Mouse (Mus musculus): Measurements from ENCODE around the gene Fdxr. TPM values are rescaled to one million over a fixed set of nuclear protein-coding genes. Genes with fewer than 3 reads are reported as not detected.
A peak's percentile ranks its signal among the peaks of the same experiment; 100 is the strongest.

Fdxr gene
- polyA plus RNA-seq, 1 experiment = 12.2 TPM

- Histone ChIP-seq H3K4me3 (ENCODE audit: low read depth, low read length) (peak within 1 kb of the TSS; percentile 65), H3K27me3 (ENCODE audit: control insufficient read depth, insufficient read depth, low read length) (no peaks in the 10 kb centered on the region), H3K36me3 (ENCODE audit: control insufficient read depth, insufficient read depth, low read length) (no peaks in the 10 kb centered on the region), H3K4me1 (ENCODE audit: control insufficient read depth, insufficient read depth, insufficient read length, low read length) (peaks cover 12% of the 10 kb centered on the region), H3K27ac (ENCODE audit: insufficient read depth, low read depth, low read length) (no peak within 1 kb of the TSS)
- TF ChIP-seq POLR2A (IDR thresholded peaks at IDR 0.05; ENCODE audit: low read depth, low read length) (no peak), CTCF (IDR thresholded peaks at IDR 0.05; ENCODE audit: extremely low read depth, insufficient read length, insufficient replicate concordance, low read depth, low read length) (no peak; the same call in 1 of the 2 replicates)
- WGBS = 2% methylated on average over 43 of the region's 44 CpGs
These were observed 20.5 kb upstream of the Fdxr start, which contains the start of gene Fads6 for GRCm38 (mm10) chr11:115297214-115297826. Gene Fads6, minus strand, starts transcription at chr11:115297663.

GRCm38 (mm10) chr11:115296471-115297210 lies 19.8 kb upstream of the Fdxr start:
- 33% methylated on average over 21 of the region's 21 CpGs for WGBS
- no peak overlapping the region for H3K27ac ChIP-seq (ENCODE audit: insufficient read depth, low read depth, low read length)
- TF ChIP-seq CTCF (IDR thresholded peaks at IDR 0.05; ENCODE audit: extremely low read depth, insufficient read length, insufficient replicate concordance, low read depth, low read length) = no peak
- TF ChIP-seq POLR2A (IDR thresholded peaks at IDR 0.05; ENCODE audit: low read depth, low read length) = no peak
- no peaks in the 10 kb centered on the region for H3K27me3 ChIP-seq (ENCODE audit: control insufficient read depth, insufficient read depth, low read length)
- peaks cover 14% of the 10 kb centered on the region for H3K4me1 ChIP-seq (ENCODE audit: control insufficient read depth, insufficient read depth, insufficient read length, low read length)
- no peaks in the 10 kb centered on the region for H3K36me3 ChIP-seq (ENCODE audit: control insufficient read depth, insufficient read depth, low read length)
- H3K4me3 ChIP-seq (ENCODE audit: low read depth, low read length) = peak overlapping the region; percentile 65

GRCm38 (mm10) chr11:115295939-115296338 lies 19.1 kb upstream of the Fdxr start:
- WGBS = 87% methylated on average over 11 of the region's 11 CpGs
- Histone ChIP-seq H3K27me3 (ENCODE audit: control insufficient read depth, insufficient read depth, low read length) (no peaks in the 10 kb centered on the region), H3K4me1 (ENCODE audit: control insufficient read depth, insufficient read depth, insufficient read length, low read length) (peaks cover 14% of the 10 kb centered on the region), H3K36me3 (ENCODE audit: control insufficient read depth, insufficient read depth, low read length) (no peaks in the 10 kb centered on the region), H3K27ac (ENCODE audit: insufficient read depth, low read depth, low read length) (no peak overlapping the region), H3K4me3 (ENCODE audit: low read depth, low read length) (no peak overlapping the region)
- TF ChIP-seq CTCF (IDR thresholded peaks at IDR 0.05; ENCODE audit: extremely low read depth, insufficient read length, insufficient replicate concordance, low read depth, low read length) (no peak), POLR2A (IDR thresholded peaks at IDR 0.05; ENCODE audit: low read depth, low read length) (no peak)

GRCm38 (mm10) chr11:115292631-115293375 lies 16.0 kb upstream of the Fdxr start:
- no peak for TF ChIP-seq POLR2A (IDR thresholded peaks at IDR 0.05; ENCODE audit: low read depth, low read length)
- TF ChIP-seq CTCF (IDR thresholded peaks at IDR 0.05; ENCODE audit: extremely low read depth, insufficient read length, insufficient replicate concordance, low read depth, low read length) = no peak
- Histone ChIP-seq H3K36me3 (ENCODE audit: control insufficient read depth, insufficient read depth, low read length) (no peaks in the 10 kb centered on the region), H3K27ac (ENCODE audit: insufficient read depth, low read depth, low read length) (no peak overlapping the region), H3K4me3 (ENCODE audit: low read depth, low read length) (no peak overlapping the region), H3K27me3 (ENCODE audit: control insufficient read depth, insufficient read depth, low read length) (no peaks in the 10 kb centered on the region), H3K4me1 (ENCODE audit: control insufficient read depth, insufficient read depth, insufficient read length, low read length) (peaks cover 14% of the 10 kb centered on the region)
- 42% methylated on average over 14 of the region's 14 CpGs for WGBS

GRCm38 (mm10) chr11:115291503-115291902 lies 14.7 kb upstream of the Fdxr start:
- Histone ChIP-seq H3K36me3 (ENCODE audit: control insufficient read depth, insufficient read depth, low read length) (no peaks in the 10 kb centered on the region), H3K4me1 (ENCODE audit: control insufficient read depth, insufficient read depth, insufficient read length, low read length) (peaks cover 8% of the 10 kb centered on the region; the same call in 1 of the 2 replicates), H3K4me3 (ENCODE audit: low read depth, low read length) (no peak overlapping the region), H3K27me3 (ENCODE audit: control insufficient read depth, insufficient read depth, low read length) (no peaks in the 10 kb centered on the region), H3K27ac (ENCODE audit: insufficient read depth, low read depth, low read length) (no peak overlapping the region)
- 87% methylated on average over 10 of the region's 10 CpGs for WGBS
- TF ChIP-seq POLR2A (IDR thresholded peaks at IDR 0.05; ENCODE audit: low read depth, low read length) = no peak

GRCm38 (mm10) chr11:115290919-115291318 lies 14.1 kb upstream of the Fdxr start:
- Histone ChIP-seq H3K27me3 (ENCODE audit: control insufficient read depth, insufficient read depth, low read length) (no peaks in the 10 kb centered on the region), H3K4me1 (ENCODE audit: control insufficient read depth, insufficient read depth, insufficient read length, low read length) (peaks cover 8% of the 10 kb centered on the region; the same call in 1 of the 2 replicates), H3K36me3 (ENCODE audit: control insufficient read depth, insufficient read depth, low read length) (no peaks in the 10 kb centered on the region), H3K4me3 (ENCODE audit: low read depth, low read length) (no peak overlapping the region), H3K27ac (ENCODE audit: insufficient read depth, low read depth, low read length) (no peak overlapping the region)
- no peak for TF ChIP-seq POLR2A (IDR thresholded peaks at IDR 0.05; ENCODE audit: low read depth, low read length)
- no peak for TF ChIP-seq CTCF (IDR thresholded peaks at IDR 0.05; ENCODE audit: extremely low read depth, insufficient read length, insufficient replicate concordance, low read depth, low read length)
- 40% methylated on average over 6 of the region's 6 CpGs for WGBS

- H3K4me1 ChIP-seq (ENCODE audit: control insufficient read depth, insufficient read depth, insufficient read length, low read length) = peaks cover 11% of the 10 kb centered on the region; the same call in 1 of the 2 replicates
- 86% methylated on average over 1 of the region's 1 CpGs for WGBS
- no peak overlapping the region for H3K4me3 ChIP-seq (ENCODE audit: low read depth, low read length)
- no peak overlapping the region for H3K27ac ChIP-seq (ENCODE audit: insufficient read depth, low read depth, low read length)
- TF ChIP-seq POLR2A (IDR thresholded peaks at IDR 0.05; ENCODE audit: low read depth, low read length) (no peak), CTCF (IDR thresholded peaks at IDR 0.05; ENCODE audit: extremely low read depth, insufficient read length, insufficient replicate concordance, low read depth, low read length) (no peak)
- H3K27me3 ChIP-seq (ENCODE audit: control insufficient read depth, insufficient read depth, low read length) = no peaks in the 10 kb centered on the region
- H3K36me3 ChIP-seq (ENCODE audit: control insufficient read depth, insufficient read depth, low read length) = no peaks in the 10 kb centered on the region
These were observed 13.5 kb upstream of the Fdxr start for GRCm38 (mm10) chr11:115290314-115290713.

All from small intestine, adult 2 months (tissue).